Mouse (Mus musculus): ENCODE results near the gene Msl2.

The Msl2 gene

DNA sequence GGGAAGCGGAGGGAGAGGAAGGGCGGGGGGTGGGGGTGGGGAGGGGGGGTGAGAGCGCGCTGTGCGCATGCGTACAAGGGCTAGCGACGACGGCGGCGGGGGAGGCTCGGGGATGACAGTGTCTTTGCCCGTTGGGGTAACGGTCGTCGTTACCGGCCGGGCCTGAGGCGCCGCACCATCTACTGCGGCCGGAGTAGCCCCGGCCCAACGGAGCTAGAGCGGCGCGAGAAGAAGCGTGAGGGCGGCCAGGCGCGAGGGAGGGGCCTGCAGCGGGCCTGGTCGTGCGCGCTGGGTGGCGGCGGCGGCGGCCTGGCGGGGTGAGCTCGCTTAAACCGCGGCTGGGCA, at the start of gene Msl2:
Gene Msl2 (plus strand): TSS at position 115 of the 345 bp plus-strand sequence.
- CTCF ChIA-PET, result interaction anchor here (0.6 kb wide), 1 partner anchor 44 kb away, joined by 5 read pairs; no protein-coding TSS in a partner anchor

DNA sequence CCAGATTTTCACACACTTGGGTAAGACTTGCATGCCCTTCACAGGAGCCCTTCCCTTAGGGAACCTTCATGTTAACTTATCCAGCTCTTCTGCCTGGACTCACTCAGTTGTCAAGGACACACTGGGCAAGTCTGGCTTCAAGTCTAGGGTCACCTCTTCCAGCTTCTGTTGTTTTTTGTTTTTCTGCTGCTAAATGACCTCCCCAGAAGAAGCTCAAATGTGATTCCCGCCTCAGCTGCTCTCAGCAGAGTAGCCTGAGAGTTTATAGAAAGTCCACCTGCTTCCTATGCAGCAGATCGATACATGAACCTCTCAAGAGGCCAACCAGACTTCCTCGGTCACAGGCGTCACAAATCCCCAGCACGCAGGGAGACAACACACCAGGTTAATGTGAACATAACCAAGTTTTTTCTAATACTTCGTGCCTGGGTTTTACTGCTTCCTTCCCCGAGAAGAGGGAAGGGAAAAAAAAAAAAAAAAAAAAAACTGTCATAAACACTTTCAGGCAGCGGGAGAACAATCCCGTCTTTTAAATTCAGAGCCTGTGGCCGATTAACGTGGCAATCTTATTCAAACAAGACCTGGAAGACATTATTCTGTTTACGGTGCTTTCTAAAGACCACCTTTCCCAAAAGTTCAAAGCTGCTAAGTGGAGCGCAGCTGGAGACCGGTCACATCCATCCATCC, 40.0 kb upstream of the Msl2 start:
- CTCF ChIA-PET, result no interaction called here

DNA sequence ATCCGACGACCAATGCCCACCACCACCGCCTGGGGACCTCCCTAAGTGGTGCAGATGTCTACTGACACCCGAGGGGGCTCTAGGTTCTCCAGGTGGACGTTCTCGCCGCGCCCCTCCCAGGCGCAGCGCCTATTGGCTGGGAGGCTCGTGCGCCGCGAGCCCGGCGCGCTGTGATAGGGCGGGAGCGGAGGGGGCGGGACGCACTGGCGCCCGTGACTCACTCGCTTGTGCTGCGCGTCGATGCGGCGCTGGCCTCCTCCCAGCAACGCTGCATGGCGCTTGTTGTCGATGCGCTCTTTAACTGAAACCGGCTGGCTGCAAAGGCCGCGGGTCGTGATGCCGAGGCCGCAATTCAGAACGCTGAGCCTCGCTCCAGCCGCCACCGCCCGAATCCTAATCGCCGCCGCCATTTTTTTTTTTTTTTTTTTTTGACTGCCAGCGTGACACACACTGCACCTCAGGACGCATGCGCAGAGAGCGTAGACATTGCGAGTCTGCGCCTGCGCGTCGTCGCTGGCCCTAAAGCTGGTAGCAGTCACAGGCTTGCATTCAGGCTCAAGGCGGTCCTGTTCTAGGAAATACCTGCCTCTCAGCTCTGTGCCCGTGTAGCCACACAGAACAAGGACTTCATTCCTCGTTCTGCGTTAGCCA, 39.3 kb upstream of the Msl2 start, which contains the start of gene Pccb:
Gene Pccb (minus strand): TSS at position 451 of the 651 bp plus-strand sequence.
- CTCF ChIA-PET, result interaction anchor here (0.6 to 0.7 kb wide), 2 partner anchors 8 to 126 kb away, joined by 6 read pairs; no protein-coding TSS in a partner anchor

DNA sequence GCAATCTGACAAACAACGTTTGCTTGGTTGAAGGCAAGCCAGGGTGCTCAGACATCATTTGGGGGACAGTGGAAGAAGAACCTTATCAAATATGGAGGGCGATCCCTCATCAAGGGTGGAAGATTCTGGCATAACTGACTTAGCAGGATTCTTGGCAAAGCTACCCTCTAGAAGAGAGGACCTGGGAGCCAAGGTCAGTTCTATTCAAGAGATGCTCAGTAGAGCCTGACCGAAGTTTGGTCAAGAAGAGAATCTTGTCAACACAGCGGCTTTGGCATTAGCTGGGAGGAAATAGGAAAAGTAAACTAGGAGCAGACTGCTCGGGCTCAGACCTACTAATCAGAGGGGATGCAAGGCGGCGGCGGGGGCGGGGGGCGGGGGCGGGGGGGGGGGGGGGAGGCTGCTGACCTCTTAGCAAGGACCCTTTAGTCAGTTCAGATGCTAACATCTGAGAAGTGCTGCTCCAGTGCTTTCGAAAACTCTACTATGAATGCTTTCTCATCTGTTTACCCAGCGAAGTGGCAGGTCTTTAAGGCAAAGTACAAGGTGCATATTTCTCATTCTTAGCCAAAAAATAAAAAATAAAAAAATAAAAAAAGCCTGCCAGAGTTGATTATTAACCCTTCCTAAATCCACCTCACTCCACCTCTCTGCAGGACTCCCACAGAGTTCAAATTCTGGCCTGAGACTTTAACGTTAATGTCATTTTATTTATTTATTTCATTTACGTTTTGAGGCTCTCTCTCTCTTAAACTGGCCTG, 37.9 kb upstream of the Msl2 start:
- CTCF ChIA-PET, result no interaction called here

DNA sequence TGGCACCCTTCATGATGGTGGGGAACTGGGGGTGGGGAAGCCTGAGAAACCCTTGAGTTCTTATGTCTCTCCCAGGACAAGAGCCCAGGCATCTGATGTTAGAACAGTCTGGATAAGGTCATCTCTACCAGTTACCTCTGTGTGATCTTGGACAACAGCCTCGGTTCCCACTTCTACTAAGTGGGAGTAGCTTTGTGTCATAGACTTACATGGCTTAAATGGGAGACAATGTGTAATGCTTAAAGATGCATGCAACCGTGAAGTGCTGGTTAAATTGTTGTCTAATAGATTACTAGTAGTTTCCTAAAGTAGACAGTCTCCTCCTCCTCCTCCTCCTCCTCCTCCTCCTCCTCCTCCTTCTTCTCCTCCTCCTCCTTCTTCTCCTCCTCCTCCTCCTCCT, 37.0 kb upstream of the Msl2 start:
- CTCF ChIA-PET, result no interaction called here

DNA sequence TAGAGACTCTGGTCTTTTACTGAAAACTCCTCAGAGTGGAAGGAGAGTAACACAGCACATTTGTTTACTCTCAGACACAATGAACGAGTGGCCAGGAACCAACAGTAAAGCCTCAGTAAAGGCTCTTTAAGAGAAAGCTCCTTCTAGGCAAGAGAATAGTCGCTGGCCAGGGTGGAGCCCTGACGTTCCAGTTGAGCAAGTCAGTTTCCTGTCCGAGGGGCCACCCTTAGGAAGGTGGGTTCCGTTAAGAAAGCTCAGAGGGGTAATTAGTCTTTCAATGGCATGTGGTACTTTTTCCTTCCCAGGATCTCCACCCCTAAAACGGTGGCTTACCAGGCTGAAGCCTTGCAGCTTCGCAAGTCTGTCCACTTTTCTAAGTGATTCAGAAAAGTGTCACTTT, 36.5 kb upstream of the Msl2 start:
- CTCF ChIA-PET, result no interaction called here

DNA sequence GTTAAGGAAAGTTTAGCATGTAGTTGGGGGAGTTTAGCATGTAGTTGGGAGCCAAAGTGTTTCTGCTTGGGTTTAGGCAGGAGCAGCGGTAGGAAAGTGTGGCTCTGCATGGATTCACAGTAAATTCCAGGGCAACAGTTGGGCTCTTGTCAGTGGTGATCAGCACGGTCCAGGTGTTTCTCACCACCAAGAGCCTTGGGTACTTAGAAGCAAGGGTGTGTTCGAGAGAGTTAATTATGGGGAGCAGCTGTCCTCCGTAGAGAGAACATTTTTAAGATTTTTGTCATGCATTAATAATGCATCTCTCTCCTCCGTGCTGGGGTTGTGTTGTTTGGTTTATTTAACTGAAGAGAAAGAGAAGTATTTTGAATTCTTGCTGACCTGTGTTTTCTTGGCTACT, 35.3 kb upstream of the Msl2 start:
- CTCF ChIA-PET, result no interaction called here

DNA sequence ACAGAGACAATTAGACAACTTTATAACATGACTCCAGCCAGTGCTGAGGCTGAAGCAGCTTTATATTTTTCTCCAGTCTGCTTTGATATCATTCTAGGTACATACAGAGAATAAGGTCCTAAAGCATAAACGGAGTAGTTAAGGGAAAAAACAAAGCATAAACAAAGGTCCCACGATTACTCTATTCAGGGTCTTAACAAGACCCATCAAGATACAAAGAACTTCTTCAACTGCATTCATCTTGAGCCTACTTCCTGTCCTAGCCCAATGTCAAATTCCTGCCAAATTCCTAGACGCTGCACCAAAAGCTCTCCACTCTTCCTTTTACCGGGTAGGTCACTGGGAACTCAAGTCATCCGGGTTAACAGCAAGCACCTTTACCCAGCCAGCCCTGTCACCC, 32.4 kb upstream of the Msl2 start:
- CTCF ChIA-PET, result no interaction called here

DNA sequence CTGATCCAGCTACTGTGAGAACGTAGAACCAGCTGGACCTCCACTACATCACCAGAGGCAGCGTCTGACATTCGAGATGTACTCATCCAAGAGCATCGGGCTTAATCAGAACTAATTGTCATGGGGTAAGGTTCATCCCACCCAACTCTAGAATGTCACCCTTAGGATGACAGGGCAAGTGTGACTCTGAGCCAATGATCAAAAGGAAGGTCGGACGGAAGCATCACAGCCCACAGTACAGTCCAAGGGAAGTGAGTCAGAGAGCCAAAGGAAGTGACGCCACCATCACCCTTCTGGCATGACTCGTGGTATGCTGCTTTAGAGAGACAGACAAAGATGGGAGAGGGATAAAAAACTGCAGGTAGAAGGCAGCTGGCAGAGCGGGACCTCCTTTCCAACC, 31.7 kb upstream of the Msl2 start:
- CTCF ChIA-PET, result no interaction called here

DNA sequence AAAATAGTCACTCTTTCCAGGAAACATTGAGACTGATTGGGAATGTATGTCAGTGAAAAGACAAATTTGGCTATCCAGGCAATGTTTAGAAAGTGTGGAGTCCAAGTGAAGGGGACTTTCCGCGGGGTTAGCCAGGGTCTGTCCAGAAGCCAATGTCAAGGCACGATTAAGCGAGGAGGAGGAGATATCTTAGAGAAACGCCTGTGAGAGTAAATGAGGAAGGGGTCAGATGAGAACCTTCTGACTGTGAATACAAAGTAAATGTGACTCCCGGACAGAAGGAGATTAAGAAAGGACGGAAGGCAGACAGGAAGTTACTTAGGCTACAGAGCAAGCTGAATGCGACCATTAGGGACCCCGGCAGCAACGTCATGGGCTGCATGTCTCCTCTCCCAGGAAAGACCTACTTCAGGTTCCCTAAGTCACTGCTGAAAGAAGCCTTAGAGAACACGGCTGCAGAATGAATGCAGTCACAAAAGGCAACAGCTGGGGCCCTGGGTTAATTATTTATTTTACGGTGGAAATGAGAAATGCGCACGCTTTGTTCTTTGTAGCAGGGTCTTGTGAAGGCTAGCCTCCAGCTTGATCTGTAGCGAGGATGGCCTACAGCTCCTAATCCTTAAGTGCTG, 28.1 kb upstream of the Msl2 start:
- CTCF ChIA-PET, result no interaction called here

DNA sequence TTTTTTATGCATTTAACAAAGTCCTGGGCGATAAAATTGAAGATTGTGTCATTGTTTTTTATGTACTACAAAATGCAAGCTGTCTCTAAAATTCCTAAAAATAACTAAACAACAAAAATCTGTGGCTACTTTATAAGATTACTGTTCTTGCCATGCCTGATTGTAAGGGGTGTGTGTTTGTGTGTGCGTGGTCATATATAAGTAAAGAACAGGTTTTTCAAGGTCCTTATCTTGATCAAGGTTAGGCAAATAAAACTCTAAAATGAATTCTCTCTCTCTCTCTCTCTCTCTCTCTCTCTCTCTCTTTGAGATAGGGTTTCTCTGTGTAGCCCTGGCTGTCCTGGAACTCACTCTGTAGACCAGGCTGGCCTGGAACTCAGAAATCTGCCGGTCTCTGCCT, 21.9 kb upstream of the Msl2 start:
- CTCF ChIA-PET, result no interaction called here

DNA sequence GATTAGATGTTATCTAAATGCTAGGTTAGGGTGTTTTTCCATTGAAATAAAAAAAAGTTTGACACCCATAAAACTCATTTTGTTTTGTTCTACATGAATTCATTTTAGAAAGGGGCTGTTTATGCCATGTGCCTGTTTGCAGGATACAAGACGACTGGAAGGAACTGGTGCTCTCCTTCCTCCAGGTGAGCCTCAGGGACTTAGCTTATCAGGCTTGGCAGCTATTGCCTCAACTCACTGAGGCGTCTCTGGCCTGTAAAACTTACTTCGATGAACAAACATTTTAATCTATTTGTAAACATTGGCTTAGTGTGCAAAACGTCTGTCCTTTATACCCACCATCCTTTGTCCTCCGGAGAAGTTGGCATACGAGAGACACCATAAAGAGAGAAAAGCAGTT, 21.2 kb upstream of the Msl2 start:
- CTCF ChIA-PET, result no interaction called here

DNA sequence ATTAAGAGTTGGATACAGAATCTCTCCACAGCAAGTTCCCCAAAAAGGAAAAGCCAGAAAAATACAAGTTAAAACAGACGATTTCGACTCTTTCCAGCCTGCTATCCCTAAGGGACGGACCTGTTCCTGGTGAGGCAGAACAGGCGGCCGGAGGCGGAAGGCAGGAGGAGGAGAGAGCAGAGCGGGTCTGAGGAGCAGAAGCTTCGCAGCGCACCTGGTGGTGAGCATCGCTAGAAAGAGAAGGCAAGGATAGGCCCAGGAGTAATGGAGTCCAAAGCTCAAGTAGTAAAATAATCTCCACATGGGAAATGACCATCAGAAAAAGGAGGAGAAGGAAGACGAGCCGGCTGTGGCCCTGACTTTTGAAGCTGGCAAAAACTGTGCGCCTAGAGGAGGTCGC, 20.6 kb upstream of the Msl2 start:
- CTCF ChIA-PET, result no interaction called here

DNA sequence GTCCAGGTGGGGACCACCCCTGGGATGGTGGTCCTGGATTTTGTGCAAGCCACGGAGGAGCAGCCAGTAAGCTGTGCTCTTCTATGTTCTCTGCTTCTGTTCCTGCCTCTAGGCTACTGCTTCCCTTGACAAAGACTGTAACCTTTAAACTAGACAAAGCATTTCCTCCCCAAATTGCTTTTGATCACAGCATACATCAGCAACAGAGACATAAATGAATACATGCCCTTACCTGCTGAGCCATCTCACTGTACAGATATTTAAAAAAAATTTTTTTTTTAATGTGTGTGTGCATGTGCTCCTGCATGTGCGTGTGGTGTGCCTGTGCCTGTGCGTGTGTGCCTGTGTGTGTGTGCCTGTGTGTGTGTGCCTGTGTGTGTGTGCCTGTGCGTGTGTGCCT, 16.7 kb upstream of the Msl2 start:
- CTCF ChIA-PET, result no interaction called here

DNA sequence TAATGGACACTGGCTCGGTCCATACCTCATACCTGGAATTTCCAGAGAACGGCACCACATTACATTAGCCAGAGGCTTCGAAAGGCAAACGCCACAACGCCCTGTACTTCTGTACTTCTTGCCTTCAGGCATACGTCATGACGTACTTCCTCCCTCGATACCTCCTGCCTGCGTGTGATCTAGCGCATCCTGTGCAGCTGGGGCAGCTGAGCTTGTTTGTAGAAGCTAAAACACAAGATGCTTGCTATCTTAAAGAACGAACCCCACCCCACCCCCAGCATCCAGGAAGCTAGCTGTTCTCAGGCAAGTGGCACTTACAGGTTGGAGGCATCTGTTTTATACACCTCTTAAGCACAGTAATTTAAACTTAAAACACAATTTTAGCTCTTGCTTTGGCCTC, 12.9 kb upstream of the Msl2 start:
- CTCF ChIA-PET, result no interaction called here

DNA sequence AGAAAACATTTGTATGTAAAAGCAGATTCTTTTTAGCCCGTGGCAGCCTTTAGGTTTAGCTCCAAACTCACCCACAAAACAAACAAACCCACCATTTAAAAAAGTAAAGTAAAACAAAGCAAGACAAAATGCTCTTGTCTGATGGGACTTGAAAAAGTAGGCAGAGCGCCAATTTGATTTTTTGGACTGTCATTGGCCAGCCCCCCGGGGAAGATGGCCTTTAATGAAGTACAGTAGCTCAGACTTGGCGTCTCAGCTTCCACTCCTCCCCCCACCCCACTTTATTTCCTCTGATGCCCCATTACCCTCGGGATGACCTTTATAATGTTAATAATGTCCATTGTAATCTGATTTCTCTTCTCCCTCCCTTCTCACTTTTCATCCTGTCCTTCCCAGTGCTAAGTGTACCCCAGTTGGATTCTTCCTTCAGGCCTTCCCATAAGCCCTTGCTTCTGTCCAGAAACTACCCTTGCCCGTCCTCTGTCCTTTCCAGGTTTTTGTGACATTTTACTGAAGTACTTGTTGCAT, 11.6 kb upstream of the Msl2 start:
- CTCF ChIA-PET, result interaction anchor here (0.8 kb wide), 1 partner anchor 18 kb away, joined by 7 read pairs; no protein-coding TSS in a partner anchor

DNA sequence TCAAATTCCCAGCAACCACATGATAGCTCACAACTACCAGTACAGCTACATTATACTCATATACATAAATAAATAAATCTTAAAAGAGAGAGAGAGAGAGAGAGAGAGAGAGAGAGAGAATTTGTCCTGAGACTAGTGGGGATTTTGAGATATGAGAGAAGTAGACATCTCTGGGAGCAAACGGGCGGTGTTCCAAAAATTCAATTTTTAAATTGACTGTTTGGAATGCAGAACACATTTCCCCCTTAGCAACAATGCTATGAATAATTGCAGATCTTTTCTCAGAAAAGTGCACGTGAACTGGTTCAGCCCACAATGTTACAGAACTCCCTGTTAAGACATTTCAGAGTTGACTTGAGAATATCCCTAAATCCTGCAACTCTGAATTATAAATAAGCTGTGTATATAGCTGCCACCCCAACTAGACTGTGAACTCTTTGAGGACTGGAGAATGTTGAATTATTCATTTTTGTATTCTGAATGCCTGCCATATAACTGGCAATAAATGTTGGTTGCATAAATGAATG, 8.8 kb upstream of the Msl2 start:
- CTCF ChIA-PET, result no interaction called here

DNA sequence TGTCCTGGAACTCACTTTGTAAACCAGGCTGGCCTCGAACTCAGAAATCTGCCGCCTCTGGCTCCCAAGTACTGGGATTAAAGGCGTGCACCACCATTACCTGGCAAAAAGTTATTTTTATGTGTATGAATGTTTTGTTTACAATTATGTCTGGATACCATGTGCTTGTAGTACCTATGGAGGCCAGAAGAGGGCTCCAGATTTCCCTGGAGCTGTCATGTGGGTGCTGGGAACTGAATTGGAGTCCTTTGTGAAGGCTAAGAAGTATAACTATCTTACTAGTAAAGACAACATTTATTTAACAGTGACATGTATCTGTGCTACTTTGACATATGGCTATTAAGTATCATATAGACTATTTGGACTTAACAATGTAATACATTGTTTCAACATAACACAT, 4.1 kb upstream of the Msl2 start:
- CTCF ChIA-PET, result interaction anchor here (0.7 kb wide), 1 partner anchor 40 kb away, joined by 6 read pairs; no protein-coding TSS in a partner anchor

DNA sequence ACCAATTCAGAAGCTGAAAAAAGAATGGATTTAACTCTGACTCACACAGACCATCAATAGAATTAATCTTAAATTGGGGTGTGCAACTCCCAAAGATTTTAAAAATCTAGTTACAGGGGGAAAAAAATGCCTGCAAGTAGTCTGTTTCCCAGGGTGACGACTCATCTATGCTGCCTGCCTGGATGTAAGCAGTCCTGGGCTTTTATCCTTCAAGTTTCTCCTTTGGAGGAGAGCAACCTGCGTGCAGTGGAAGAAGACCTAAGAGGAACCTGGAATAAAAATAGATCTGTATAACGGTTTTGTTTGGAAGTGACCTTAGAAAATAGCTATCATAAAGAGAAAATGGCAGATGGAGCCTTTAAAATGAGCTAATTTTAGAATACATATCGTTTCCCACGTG, 1.4 kb upstream of the Msl2 start:
- CTCF ChIA-PET, result no interaction called here

DNA sequence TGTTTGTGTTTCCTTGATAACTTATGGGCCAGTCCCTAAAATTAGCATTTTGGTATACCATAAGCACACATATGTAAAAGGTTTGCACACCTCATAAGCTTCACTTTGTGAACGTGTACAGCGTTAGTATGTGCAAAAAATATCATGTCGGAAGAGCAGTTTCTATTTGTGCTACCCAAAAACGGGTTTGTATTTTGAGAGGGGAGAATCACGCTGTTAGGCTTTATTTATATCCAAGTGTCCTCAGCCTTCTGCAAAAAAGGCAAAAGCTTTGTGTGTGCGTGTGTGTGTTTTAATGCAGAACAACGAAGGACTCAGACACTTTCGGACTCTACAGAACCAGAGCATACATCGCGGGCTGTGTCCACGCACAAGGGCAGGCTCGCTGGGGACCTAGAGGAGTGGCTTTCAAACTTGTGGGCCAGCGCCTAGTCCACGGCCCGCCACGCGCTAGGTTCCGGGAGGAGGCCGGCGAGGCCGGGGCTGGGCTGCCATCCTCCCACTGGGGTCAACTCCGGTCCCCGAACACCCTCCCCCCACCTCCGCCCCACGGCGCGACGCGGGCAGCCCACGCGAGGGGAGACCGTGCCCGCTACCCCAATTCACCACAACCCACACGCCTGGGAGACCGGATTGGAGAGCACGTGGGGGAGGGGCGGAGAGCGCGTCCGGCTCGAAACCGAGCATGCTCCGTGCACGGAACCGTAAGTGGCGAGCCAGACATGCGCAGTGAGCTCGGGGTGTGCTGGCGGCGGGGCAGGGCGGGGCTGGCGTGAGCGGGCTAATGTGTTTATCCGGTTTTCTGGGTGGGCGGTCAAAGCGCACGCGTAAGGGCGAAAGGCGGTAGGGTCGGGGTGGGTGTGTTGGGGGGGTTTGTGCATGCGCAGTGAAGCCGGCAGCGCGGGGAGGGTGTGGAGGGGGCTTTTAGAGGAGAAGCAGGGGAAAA, 587 bp upstream of the Msl2 start:
- CTCF ChIA-PET, result interaction anchor here (0.6 kb wide), 1 partner anchor 43 kb away, joined by 5 read pairs; no protein-coding TSS in a partner anchor
